Mouse (Mus musculus) midbrain, embryonic 13.5 days (tissue): ENCODE results near the gene Aunip. TPM values are rescaled to one million over a fixed set of nuclear protein-coding genes. Genes with fewer than 3 reads are reported as not detected.

ENCODE experiments used
- ATAC-seq: fragments of 200-750 bp; cut with Nextera tagmentation; 2 replicates; pipeline ENCODE4 v1.8.0; 2017; ENCODE audit warnings: mild to moderate bottlenecking, moderate TSS enrichment, moderate library complexity
- H3K27ac ChIP-seq: fragments of 300-500 bp; sonication (generic); 2 replicates; pipeline ENCODE4 v1.5.1; 2015; ENCODE audit warnings: inconsistent platforms, mild to moderate bottlenecking, moderate library complexity
- H3K27me3 ChIP-seq: fragments of 300-500 bp; sonication (generic); 2 replicates; pipeline ENCODE4 v1.6.1; 2015; ENCODE audit warnings: mild to moderate bottlenecking, inconsistent platforms
- H3K36me3 ChIP-seq: fragments of 300-500 bp; sonication (generic); 2 replicates; pipeline ENCODE4 v1.6.1; 2015; ENCODE audit warnings: mild to moderate bottlenecking, inconsistent platforms
- H3K4me1 ChIP-seq: fragments of 300-500 bp; sonication (generic); replicated peaks from 2 replicates; pipeline ENCODE4 v1.6.1; 2015; ENCODE audit warnings: inconsistent platforms
- H3K4me2 ChIP-seq: fragments of 300-500 bp; sonication (generic); replicated peaks from 2 replicates; pipeline ENCODE4 v1.6.1; 2015; ENCODE audit warnings: moderate library complexity, mild to moderate bottlenecking, inconsistent platforms
- H3K4me3 ChIP-seq: fragments of 300-500 bp; sonication (generic); replicated peaks from 2 replicates; pipeline ENCODE4 v1.5.1; 2015; ENCODE audit warnings: mild to moderate bottlenecking, inconsistent platforms
- H3K9ac ChIP-seq: fragments of 300-500 bp; sonication (generic); replicated peaks from 2 replicates; pipeline ENCODE4 v1.6.1; 2015; ENCODE audit warnings: mild to moderate bottlenecking, inconsistent platforms
- H3K9me3 ChIP-seq: fragments of 300-500 bp; sonication (generic); 2 replicates; pipeline ENCODE4 v1.6.1; 2016; ENCODE audit warnings: mild to moderate bottlenecking, inconsistent platforms
- WGBS: fragments of 180-500 bp; shearing (Covaris S2); methylation state at CpG from one replicate; pipeline ENCODE4 v1.1.7; 2015; 5-methylcytosine and 5-hydroxymethylcytosine counted together
- microRNA-seq: library from miRNA; unstranded; fragments of <30 nt; microRNA quantifications from one replicate; pipeline ENCODE4, GENCODE M21; 2016
- polyA plus RNA-seq: library from polyadenylated mRNA; unstranded; fragments of >200 nt; fragmentation: Nextera tagmentation; extraction: Ambion mirVana; gene quantifications from 2 replicates; pipeline ENCODE4 v1.2.1, GENCODE M21; 2015

Gene Aunip
- polyA plus RNA-seq, 1 experiment from 2014 or later, result 3.9 TPM

GRCm38 (mm10) chr4:134562014-134562413 lies 51.2 kb downstream of the Aunip start:
- whole genome bisulfite sequencing, result 93% methylated on average over 2 of the region's 2 CpGs
- Histone ChIP-seq H3K4me2 (no peak overlapping the region), H3K27ac (no peak overlapping the region), H3K27me3 (no peaks in the 10 kb centered on the region), H3K36me3 (peaks cover 7% of the 10 kb centered on the region; the same call in 1 of the 2 replicates), H3K9me3 (no peaks in the 10 kb centered on the region), H3K9ac (no peak overlapping the region), H3K4me1 (peaks cover 13% of the 10 kb centered on the region), H3K4me3 (no peak overlapping the region)
- ATAC-seq, result no peak

GRCm38 (mm10) chr4:134563624-134564023 lies 52.8 kb downstream of the Aunip start:
- no peak overlapping the region for H3K27ac ChIP-seq
- no peak overlapping the region for H3K4me3 ChIP-seq
- H3K4me2 ChIP-seq, result no peak overlapping the region
- H3K9ac ChIP-seq, result no peak overlapping the region
- peaks cover 14% of the 10 kb centered on the region for H3K4me1 ChIP-seq
- no peaks in the 10 kb centered on the region for H3K27me3 ChIP-seq
- H3K9me3 ChIP-seq, result no peaks in the 10 kb centered on the region
- no peak for ATAC-seq
- peaks cover 7% of the 10 kb centered on the region; the same call in 1 of the 2 replicates for H3K36me3 ChIP-seq
- 90% methylated on average over 16 of the region's 16 CpGs for WGBS

- Histone ChIP-seq H3K4me3 (no peak overlapping the region), H3K4me2 (no peak overlapping the region), H3K9me3 (no peaks in the 10 kb centered on the region), H3K27me3 (no peaks in the 10 kb centered on the region), H3K36me3 (peaks cover 7% of the 10 kb centered on the region; the same call in 1 of the 2 replicates), H3K9ac (no peak overlapping the region), H3K4me1 (peaks cover 12% of the 10 kb centered on the region), H3K27ac (no peak overlapping the region)
- WGBS, result 80% methylated on average over 6 of the region's 6 CpGs
- ATAC-seq, result no peak
These were observed 53.3 kb downstream of the Aunip start for GRCm38 (mm10) chr4:134564093-134564492.

- Histone ChIP-seq H3K27ac (peak overlapping the region; percentile 65), H3K9me3 (no peaks in the 10 kb centered on the region), H3K4me2 (no peak overlapping the region), H3K36me3 (peaks cover 7% of the 10 kb centered on the region; the same call in 1 of the 2 replicates), H3K4me1 (peaks cover 22% of the 10 kb centered on the region), H3K4me3 (no peak overlapping the region), H3K9ac (no peak overlapping the region), H3K27me3 (no peaks in the 10 kb centered on the region)
- ATAC-seq, result peak; percentile 73
- 18% methylated on average over 19 of the region's 19 CpGs for WGBS
These were observed 56.8 kb downstream of the Aunip start for GRCm38 (mm10) chr4:134567377-134568226.

- peaks cover 22% of the 10 kb centered on the region for H3K4me1 ChIP-seq
- H3K27ac ChIP-seq, result no peak overlapping the region
- no peak overlapping the region for H3K4me3 ChIP-seq
- peaks cover 6% of the 10 kb centered on the region; the same call in 1 of the 2 replicates for H3K36me3 ChIP-seq
- no peaks in the 10 kb centered on the region for H3K27me3 ChIP-seq
- no peak for ATAC-seq
- H3K4me2 ChIP-seq, result no peak overlapping the region
- no peaks in the 10 kb centered on the region for H3K9me3 ChIP-seq
- no peak overlapping the region for H3K9ac ChIP-seq
- WGBS, result 76% methylated on average over 6 of the region's 6 CpGs
These were observed 58.4 kb downstream of the Aunip start for GRCm38 (mm10) chr4:134569205-134569604.

GRCm38 (mm10) chr4:134569831-134570230 lies 59.0 kb downstream of the Aunip start:
- Histone ChIP-seq H3K9ac (no peak overlapping the region), H3K4me3 (no peak overlapping the region), H3K4me1 (peaks cover 22% of the 10 kb centered on the region), H3K36me3 (peaks cover 7% of the 10 kb centered on the region), H3K4me2 (no peak overlapping the region), H3K27me3 (no peaks in the 10 kb centered on the region), H3K9me3 (no peaks in the 10 kb centered on the region), H3K27ac (no peak overlapping the region)
- ATAC-seq, result no peak
- WGBS, result 84% methylated on average over 8 of the region's 8 CpGs

GRCm38 (mm10) chr4:134570704-134571451 lies 60.1 kb downstream of the Aunip start:
- Histone ChIP-seq H3K9me3 (no peaks in the 10 kb centered on the region), H3K4me1 (peaks cover 29% of the 10 kb centered on the region), H3K4me3 (no peak overlapping the region), H3K4me2 (no peak overlapping the region), H3K36me3 (peaks cover 3% of the 10 kb centered on the region; the same call in 1 of the 2 replicates), H3K9ac (no peak overlapping the region), H3K27ac (peak overlapping the region; percentile 47; the same call in 1 of the 2 replicates), H3K27me3 (no peaks in the 10 kb centered on the region)
- no peak for ATAC-seq
- WGBS, result 61% methylated on average over 14 of the region's 14 CpGs

GRCm38 (mm10) chr4:134572449-134573300 lies 61.9 kb downstream of the Aunip start:
- Histone ChIP-seq H3K27ac (peak overlapping the region; percentile 37; the same call in 1 of the 2 replicates), H3K4me3 (no peak overlapping the region), H3K27me3 (no peaks in the 10 kb centered on the region), H3K4me2 (no peak overlapping the region), H3K36me3 (peaks cover 3% of the 10 kb centered on the region; the same call in 1 of the 2 replicates), H3K9ac (no peak overlapping the region), H3K4me1 (peaks cover 27% of the 10 kb centered on the region), H3K9me3 (no peaks in the 10 kb centered on the region)
- ATAC-seq, result 0 out of 2 replicates have a peak, but pooled peaks have one; percentile 15
- 81% methylated on average over 24 of the region's 24 CpGs for WGBS

Small RNA genes lying within 50 kb of the gene (microRNA-seq; reads per million reads assigned to microRNA genes)
- gene Gm23634 (2.3 reads per million, percentile 5 among the genes with 10 or more reads in this experiment), gene Mir6403 (not detected)

Other genes with a start within 250 kb of the Aunip start
- gene Pdik1l, start 223.1 kb upstream of the Aunip start, polyA plus RNA-seq, result 42.3 and 44.0 TPM in 2 replicates
- 0.11 and 0.21 TPM in 2 replicates for gene Trim63, start 195.9 kb upstream of the Aunip start, polyA plus RNA-seq
- gene Slc30a2, start 167.8 kb upstream of the Aunip start, polyA plus RNA-seq, result 0.05 and 0.12 TPM in 2 replicates
- gene Extl1, start 127.1 kb upstream of the Aunip start, polyA plus RNA-seq, result 0.16 and 0.40 TPM in 2 replicates
- 6.4 and 6.6 TPM in 2 replicates for gene Pafah2, start 114.7 kb upstream of the Aunip start, polyA plus RNA-seq
- gene Stmn1, start 42.7 kb upstream of the Aunip start, polyA plus RNA-seq, result 7,568 and 8,132 TPM in 2 replicates
- gene Paqr7, start 14.3 kb upstream of the Aunip start, polyA plus RNA-seq, result 10.8 and 12.8 TPM in 2 replicates
- gene Mtfr1l, start 24.4 kb downstream of the Aunip start, polyA plus RNA-seq, result 149 and 155 TPM in 2 replicates
- gene Selenon, start 41.2 kb downstream of the Aunip start, polyA plus RNA-seq, result 11.1 and 11.5 TPM in 2 replicates
- gene Man1c1, start 193.3 kb downstream of the Aunip start, polyA plus RNA-seq, result 1.9 and 2.4 TPM in 2 replicates